Mouse (Mus musculus): ENCODE results near the gene Slc35d1. TPM values are rescaled to one million over a fixed set of nuclear protein-coding genes. Genes with fewer than 3 reads are reported as not detected.

The Slc35d1 gene
- total RNA-seq (2021), result 10 to 100 TPM; 14.7 to 17.2 TPM
- long read RNA-seq, full-length matches to known transcripts, result 4 of 10 reads
- long read RNA-seq, partial matches to known transcripts, result 0 of 10 reads
- long read RNA-seq, other reads (novel, unspliced or antisense), result 6 of 10 reads

GRCm38 (mm10) chr4:103214925-103215820, at the start of gene Slc35d1:
Gene Slc35d1 (minus strand): TSS chr4:103215164.
- DNase-seq (ENCODE audit: low spot score in 2 of 2), result peak; percentile 87 to 92

GRCm38 (mm10) chr4:103263812-103264396, 48.9 kb upstream of the Slc35d1 start:
- DNase-seq (ENCODE audit: low spot score in 2 of 2), result no peak

- DNase-seq (ENCODE audit: low spot score in 2 of 2), result no peak
These were observed 48.4 kb upstream of the Slc35d1 start for GRCm38 (mm10) chr4:103263378-103263777.

GRCm38 (mm10) chr4:103258817-103259216, 43.9 kb upstream of the Slc35d1 start:
- no peak for DNase-seq (ENCODE audit: low spot score in 2 of 2)

- no peak for DNase-seq (ENCODE audit: low spot score in 2 of 2)
These were observed 38.9 kb upstream of the Slc35d1 start for GRCm38 (mm10) chr4:103253846-103254245.

- DNase-seq (ENCODE audit: low spot score in 2 of 2), result no peak
These were observed 34.6 kb upstream of the Slc35d1 start for GRCm38 (mm10) chr4:103249436-103250085.

GRCm38 (mm10) chr4:103247813-103248212, 32.8 kb upstream of the Slc35d1 start:
- no peak for DNase-seq (ENCODE audit: low spot score in 2 of 2)

- DNase-seq (ENCODE audit: low spot score in 2 of 2), result no peak
These were observed 32.3 kb upstream of the Slc35d1 start for GRCm38 (mm10) chr4:103247249-103247648.

GRCm38 (mm10) chr4:103232156-103232555, 17.2 kb upstream of the Slc35d1 start:
- no peak for DNase-seq (ENCODE audit: low spot score in 2 of 2)

GRCm38 (mm10) chr4:103222854-103223253, 7.9 kb upstream of the Slc35d1 start:
- no peak for DNase-seq (ENCODE audit: low spot score in 2 of 2)

- DNase-seq (ENCODE audit: low spot score in 2 of 2), result no peak
These were observed 6.8 kb upstream of the Slc35d1 start for GRCm38 (mm10) chr4:103221789-103222188.

- no peak for DNase-seq (ENCODE audit: low spot score in 2 of 2)
These were observed 4.0 kb upstream of the Slc35d1 start for GRCm38 (mm10) chr4:103219011-103219410.

- DNase-seq (ENCODE audit: low spot score in 2 of 2), result no peak
These were observed 1.1 kb upstream of the Slc35d1 start for GRCm38 (mm10) chr4:103216046-103216445.

GRCm38 (mm10) chr4:103214498-103214924, 453 bp downstream of the Slc35d1 start:
- peak; percentile 79 to 84 for DNase-seq (ENCODE audit: low spot score in 2 of 2)

GRCm38 (mm10) chr4:103213859-103214497, 986 bp downstream of the Slc35d1 start:
- peak in 1 of 2 experiments; percentile 28 for DNase-seq (ENCODE audit: low spot score in 2 of 2)

- no peak for DNase-seq (ENCODE audit: low spot score in 2 of 2)
These were observed 6.4 kb downstream of the Slc35d1 start for GRCm38 (mm10) chr4:103208553-103208952.

GRCm38 (mm10) chr4:103203646-103204045, 11.3 kb downstream of the Slc35d1 start:
- DNase-seq (ENCODE audit: low spot score in 2 of 2), result no peak

GRCm38 (mm10) chr4:103200046-103200445, 14.9 kb downstream of the Slc35d1 start:
- no peak for DNase-seq (ENCODE audit: low spot score in 2 of 2)

- no peak for DNase-seq (ENCODE audit: low spot score in 2 of 2)
These were observed 15.9 kb downstream of the Slc35d1 start for GRCm38 (mm10) chr4:103199086-103199485.

- no peak for DNase-seq (ENCODE audit: low spot score in 2 of 2)
These were observed 17.6 kb downstream of the Slc35d1 start for GRCm38 (mm10) chr4:103197401-103197800.

GRCm38 (mm10) chr4:103192421-103192820, 22.5 kb downstream of the Slc35d1 start:
- DNase-seq (ENCODE audit: low spot score in 2 of 2), result no peak

All from layer of hippocampus, postnatal 10 days (tissue).